Mouse (Mus musculus): ENCODE data around the gene Timp3. TPM values are rescaled to one million over a fixed set of nuclear protein-coding genes. Genes with fewer than 3 reads are reported as not detected.

Gene Timp3
- polyA plus RNA-seq, 1 experiment: 14.1 TPM

GRCm38 (mm10) chr10:86307235-86307634, 7.1 kb downstream of the Timp3 start:
- H3K27ac ChIP-seq (ENCODE audit: insufficient read depth, low read length): no peak overlapping the region
- no peak overlapping the region for H3K4me3 ChIP-seq (ENCODE audit: low read depth, low read length)
- no peak overlapping the region for H3K9ac ChIP-seq (ENCODE audit: low read depth, poor library complexity, severe bottlenecking)
- no peaks in the 10 kb centered on the region for H3K36me3 ChIP-seq (ENCODE audit: control insufficient read depth, insufficient read depth, low read length, poor library complexity, severe bottlenecking)
- H3K4me1 ChIP-seq (ENCODE audit: control insufficient read depth, insufficient read depth, low read length): no peaks in the 10 kb centered on the region
- H3K9me3 ChIP-seq (replicated peaks; ENCODE audit: control insufficient read depth, insufficient read depth, low read length, poor library complexity, severe bottlenecking): no peaks in the 10 kb centered on the region
- H3K27me3 ChIP-seq (ENCODE audit: control insufficient read depth, insufficient read depth, low read length, poor library complexity, severe bottlenecking): no peaks in the 10 kb centered on the region
- no peak for TF ChIP-seq POLR2A (IDR thresholded peaks at IDR 0.05; ENCODE audit: insufficient read depth, low read length)
- TF ChIP-seq EP300 (IDR thresholded peaks at IDR 0.05; ENCODE audit: insufficient read depth, low read depth, low read length): no peak
- TF ChIP-seq CTCF (IDR thresholded peaks at IDR 0.05; ENCODE audit: low read depth, low read length): no peak

GRCm38 (mm10) chr10:86310527-86310926, 10.4 kb downstream of the Timp3 start:
- no peaks in the 10 kb centered on the region for H3K9me3 ChIP-seq (replicated peaks; ENCODE audit: control insufficient read depth, insufficient read depth, low read length, poor library complexity, severe bottlenecking)
- no peak overlapping the region for H3K4me3 ChIP-seq (ENCODE audit: low read depth, low read length)
- H3K27ac ChIP-seq (ENCODE audit: insufficient read depth, low read length): no peak overlapping the region
- H3K36me3 ChIP-seq (ENCODE audit: control insufficient read depth, insufficient read depth, low read length, poor library complexity, severe bottlenecking): no peaks in the 10 kb centered on the region
- H3K9ac ChIP-seq (ENCODE audit: low read depth, poor library complexity, severe bottlenecking): no peak overlapping the region
- no peaks in the 10 kb centered on the region for H3K27me3 ChIP-seq (ENCODE audit: control insufficient read depth, insufficient read depth, low read length, poor library complexity, severe bottlenecking)
- no peak for TF ChIP-seq CTCF (IDR thresholded peaks at IDR 0.05; ENCODE audit: low read depth, low read length)
- no peak for TF ChIP-seq POLR2A (IDR thresholded peaks at IDR 0.05; ENCODE audit: insufficient read depth, low read length)
- no peak for TF ChIP-seq EP300 (IDR thresholded peaks at IDR 0.05; ENCODE audit: insufficient read depth, low read depth, low read length)
- H3K4me1 ChIP-seq (ENCODE audit: control insufficient read depth, insufficient read depth, low read length): no peaks in the 10 kb centered on the region

- Histone ChIP-seq H3K27ac (ENCODE audit: insufficient read depth, low read length) (no peak overlapping the region), H3K9me3 (replicated peaks; ENCODE audit: control insufficient read depth, insufficient read depth, low read length, poor library complexity, severe bottlenecking) (no peaks in the 10 kb centered on the region), H3K4me1 (ENCODE audit: control insufficient read depth, insufficient read depth, low read length) (no peaks in the 10 kb centered on the region), H3K4me3 (ENCODE audit: low read depth, low read length) (no peak overlapping the region), H3K36me3 (ENCODE audit: control insufficient read depth, insufficient read depth, low read length, poor library complexity, severe bottlenecking) (no peaks in the 10 kb centered on the region), H3K9ac (ENCODE audit: low read depth, poor library complexity, severe bottlenecking) (no peak overlapping the region), H3K27me3 (ENCODE audit: control insufficient read depth, insufficient read depth, low read length, poor library complexity, severe bottlenecking) (no peaks in the 10 kb centered on the region)
- no peak for TF ChIP-seq CTCF (IDR thresholded peaks at IDR 0.05; ENCODE audit: low read depth, low read length)
- no peak for TF ChIP-seq POLR2A (IDR thresholded peaks at IDR 0.05; ENCODE audit: insufficient read depth, low read length)
- no peak for TF ChIP-seq EP300 (IDR thresholded peaks at IDR 0.05; ENCODE audit: insufficient read depth, low read depth, low read length)
Observed at GRCm38 (mm10) chr10:86312976-86313375, 12.8 kb downstream of the Timp3 start.

GRCm38 (mm10) chr10:86313448-86313847, 13.3 kb downstream of the Timp3 start:
- Histone ChIP-seq H3K4me1 (ENCODE audit: control insufficient read depth, insufficient read depth, low read length) (no peaks in the 10 kb centered on the region), H3K9me3 (replicated peaks; ENCODE audit: control insufficient read depth, insufficient read depth, low read length, poor library complexity, severe bottlenecking) (no peaks in the 10 kb centered on the region), H3K4me3 (ENCODE audit: low read depth, low read length) (no peak overlapping the region), H3K27me3 (ENCODE audit: control insufficient read depth, insufficient read depth, low read length, poor library complexity, severe bottlenecking) (no peaks in the 10 kb centered on the region), H3K9ac (ENCODE audit: low read depth, poor library complexity, severe bottlenecking) (no peak overlapping the region), H3K27ac (ENCODE audit: insufficient read depth, low read length) (no peak overlapping the region), H3K36me3 (ENCODE audit: control insufficient read depth, insufficient read depth, low read length, poor library complexity, severe bottlenecking) (no peaks in the 10 kb centered on the region)
- TF ChIP-seq POLR2A (IDR thresholded peaks at IDR 0.05; ENCODE audit: insufficient read depth, low read length) (no peak), CTCF (IDR thresholded peaks at IDR 0.05; ENCODE audit: low read depth, low read length) (no peak), EP300 (IDR thresholded peaks at IDR 0.05; ENCODE audit: insufficient read depth, low read depth, low read length) (no peak)

GRCm38 (mm10) chr10:86315513-86315912, 15.3 kb downstream of the Timp3 start:
- no peak for TF ChIP-seq POLR2A (IDR thresholded peaks at IDR 0.05; ENCODE audit: insufficient read depth, low read length)
- TF ChIP-seq CTCF (IDR thresholded peaks at IDR 0.05; ENCODE audit: low read depth, low read length): no peak
- no peak for TF ChIP-seq EP300 (IDR thresholded peaks at IDR 0.05; ENCODE audit: insufficient read depth, low read depth, low read length)
- Histone ChIP-seq H3K9ac (ENCODE audit: low read depth, poor library complexity, severe bottlenecking) (no peak overlapping the region), H3K27ac (ENCODE audit: insufficient read depth, low read length) (no peak overlapping the region), H3K9me3 (replicated peaks; ENCODE audit: control insufficient read depth, insufficient read depth, low read length, poor library complexity, severe bottlenecking) (no peaks in the 10 kb centered on the region), H3K36me3 (ENCODE audit: control insufficient read depth, insufficient read depth, low read length, poor library complexity, severe bottlenecking) (no peaks in the 10 kb centered on the region), H3K4me3 (ENCODE audit: low read depth, low read length) (no peak overlapping the region), H3K27me3 (ENCODE audit: control insufficient read depth, insufficient read depth, low read length, poor library complexity, severe bottlenecking) (no peaks in the 10 kb centered on the region), H3K4me1 (ENCODE audit: control insufficient read depth, insufficient read depth, low read length) (no peaks in the 10 kb centered on the region)

- Histone ChIP-seq H3K36me3 (ENCODE audit: control insufficient read depth, insufficient read depth, low read length, poor library complexity, severe bottlenecking) (no peaks in the 10 kb centered on the region), H3K4me3 (ENCODE audit: low read depth, low read length) (no peak overlapping the region), H3K9ac (ENCODE audit: low read depth, poor library complexity, severe bottlenecking) (no peak overlapping the region), H3K4me1 (ENCODE audit: control insufficient read depth, insufficient read depth, low read length) (no peaks in the 10 kb centered on the region), H3K27me3 (ENCODE audit: control insufficient read depth, insufficient read depth, low read length, poor library complexity, severe bottlenecking) (no peaks in the 10 kb centered on the region), H3K27ac (ENCODE audit: insufficient read depth, low read length) (no peak overlapping the region), H3K9me3 (replicated peaks; ENCODE audit: control insufficient read depth, insufficient read depth, low read length, poor library complexity, severe bottlenecking) (no peaks in the 10 kb centered on the region)
- TF ChIP-seq POLR2A (IDR thresholded peaks at IDR 0.05; ENCODE audit: insufficient read depth, low read length) (no peak), EP300 (IDR thresholded peaks at IDR 0.05; ENCODE audit: insufficient read depth, low read depth, low read length) (no peak), CTCF (IDR thresholded peaks at IDR 0.05; ENCODE audit: low read depth, low read length) (no peak)
Observed at GRCm38 (mm10) chr10:86317633-86318032, 17.5 kb downstream of the Timp3 start.

All from ES-Bruce4 (cell line).